Mouse (Mus musculus) small intestine, adult 2 months (tissue): ENCODE measurements around the gene Lars2.

Source experiments
- CTCF ChIP-seq: fragments of 200-500 bp; IDR thresholded peaks from 2 replicates; pipeline ENCODE4 v1.5.1; 2012; ENCODE audit warnings: low read depth, mild to moderate bottlenecking, control low read depth, inconsistent platforms, low read length, moderate library complexity, mixed read lengths; ENCODE audit not compliant: insufficient replicate concordance, insufficient read length; ENCODE audit errors: extremely low read depth
- POLR2A ChIP-seq: fragments of 200-500 bp; IDR thresholded peaks from 2 replicates; pipeline ENCODE4 v1.6.1; 2012; ENCODE audit warnings: low read depth, mild to moderate bottlenecking, control low read depth, inconsistent platforms, low read length, moderate library complexity

DNA sequence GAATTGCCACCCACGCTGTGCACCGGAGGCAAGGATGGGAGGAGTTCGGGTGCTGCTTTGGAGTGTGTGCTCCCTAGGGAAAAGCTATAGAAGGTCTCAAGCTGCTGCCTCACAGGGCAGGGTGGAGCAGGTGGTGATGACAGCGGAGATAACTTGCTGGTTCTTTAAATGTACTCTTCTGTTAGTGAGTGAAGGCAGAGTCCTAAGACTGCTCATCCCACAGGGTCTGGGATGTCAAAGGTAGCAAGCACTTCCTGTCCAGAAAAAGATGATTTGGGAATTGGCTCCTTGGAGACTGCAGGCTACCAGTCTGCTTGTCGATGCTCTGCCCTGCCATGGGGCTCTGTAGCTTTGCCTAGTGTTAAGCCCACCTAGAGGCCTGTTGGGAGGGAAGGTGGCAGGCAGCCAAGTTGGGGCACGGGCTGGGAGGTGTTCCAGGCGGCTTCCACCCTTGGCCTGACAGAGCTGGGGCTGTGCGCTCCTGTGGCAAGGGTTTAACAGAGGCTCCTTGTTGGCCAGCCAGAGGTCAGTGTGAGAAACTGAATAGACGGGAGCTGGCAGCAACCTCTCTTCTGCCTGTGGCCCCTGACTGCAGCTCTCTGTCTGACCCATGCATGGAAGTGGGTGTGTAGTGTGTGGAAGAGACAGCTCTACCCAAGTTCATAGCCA is 125.3 kb downstream of the Lars2 start:
- no peak for TF ChIP-seq POLR2A
- no peak for TF ChIP-seq CTCF
